Mouse (Mus musculus): ENCODE measurements around the gene Slk. TPM values are rescaled to one million over a fixed set of nuclear protein-coding genes. Genes with fewer than 3 reads are reported as not detected.

Gene Slk
- total and polyA plus RNA-seq, 3 experiments: 21.1 to 33.6 (median 25.5) TPM

DNA sequence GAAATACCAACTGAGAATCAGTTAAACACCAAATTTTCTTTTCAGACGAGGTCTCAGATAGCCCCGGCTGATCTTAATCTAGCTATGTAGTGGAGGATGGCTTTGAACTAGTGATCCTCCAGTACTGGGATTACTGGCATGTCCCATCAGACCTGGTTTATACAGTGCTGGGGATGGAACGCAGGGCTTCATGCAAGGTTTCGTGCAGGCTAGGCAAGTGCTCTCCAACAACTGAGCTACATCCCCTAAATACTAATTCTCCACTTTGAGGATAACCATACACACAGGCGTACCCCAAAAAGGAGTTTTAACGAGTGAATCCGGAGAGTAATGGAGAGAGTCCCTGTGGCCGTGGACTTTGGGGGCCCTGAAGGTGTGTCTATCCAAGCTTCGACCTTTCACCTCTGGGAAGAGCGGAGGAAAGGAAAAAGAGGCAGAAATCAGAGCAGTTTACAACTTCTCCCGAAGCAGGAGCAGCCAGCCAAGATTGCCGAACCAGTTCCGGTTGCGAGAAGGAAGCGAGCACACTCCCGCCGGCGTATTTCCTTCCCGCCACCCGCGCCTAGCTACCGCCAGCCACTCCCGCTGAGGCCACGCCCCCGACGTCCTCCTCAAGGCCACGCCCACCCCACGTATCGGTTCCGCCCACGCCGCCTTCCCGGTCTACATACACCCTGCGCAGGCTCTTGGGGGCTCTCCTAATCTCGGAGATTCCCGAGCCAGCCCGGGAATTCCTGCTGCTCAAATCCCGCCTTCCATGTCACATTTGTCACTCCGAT is 42.8 kb upstream of the Slk start:
- H3K27ac ChIP-seq (ENCODE audit: insufficient read depth, low read depth): no peak overlapping the region
- no peak for TF ChIP-seq ZKSCAN1 (IDR thresholded peaks at IDR 0.05; ENCODE audit: borderline replicate concordance, low read depth, low read length)
- TF ChIP-seq KAT2A (IDR thresholded peaks at IDR 0.05; ENCODE audit: insufficient replicate concordance, low read length): 0 out of 2 replicates have a peak, but pooled peaks have one; percentile 65
- no peak for TF ChIP-seq SMC3 (IDR thresholded peaks at IDR 0.05; ENCODE audit: low read depth, low read length)
- no peak for TF ChIP-seq RCOR1 (conservative IDR thresholded peaks at IDR 0.05; ENCODE audit: low read depth, low read length)
- peak; percentile 81; the same call in 1 of the 2 replicates for TF ChIP-seq ZMIZ1 (IDR thresholded peaks at IDR 0.05; ENCODE audit: low read depth, low read length)
- no peak for TF ChIP-seq ZNF384 (IDR thresholded peaks at IDR 0.05; ENCODE audit: low read depth, low read length)
- TF ChIP-seq ELF1 (IDR thresholded peaks at IDR 0.05; ENCODE audit: low read depth, low read length): peak; percentile 89
- peak; percentile 65; the same call in 1 of the 2 replicates for TF ChIP-seq MAX (IDR thresholded peaks at IDR 0.05; ENCODE audit: low read length)
- TF ChIP-seq CTCF (conservative IDR thresholded peaks at IDR 0.05 in 1 of 2, IDR thresholded peaks at IDR 0.05 in 1 of 2; ENCODE audit: low read depth in 2 of 2, low read length in 2 of 2): no peak
- no peak for TF ChIP-seq PAX5 (IDR thresholded peaks at IDR 0.05; ENCODE audit: low read length)
- peak; percentile 74 for TF ChIP-seq MXI1 (IDR thresholded peaks at IDR 0.05; ENCODE audit: low read depth, low read length)
- TF ChIP-seq POLR2AphosphoS2 (IDR thresholded peaks at IDR 0.05; ENCODE audit: low read depth, low read length): peak; percentile 72
- peak; percentile 84 for TF ChIP-seq NRF1 (IDR thresholded peaks at IDR 0.05; ENCODE audit: low read depth, low read length)
- peak; percentile 75 for TF ChIP-seq HCFC1 (IDR thresholded peaks at IDR 0.05; ENCODE audit: low read depth, low read length)
- TF ChIP-seq NELFE (IDR thresholded peaks at IDR 0.05; ENCODE audit: low read depth, low read length): peak; percentile 92
- TF ChIP-seq USF1 (IDR thresholded peaks at IDR 0.05; ENCODE audit: low read depth, low read length): no peak
- no peak for TF ChIP-seq CHD2 (IDR thresholded peaks at IDR 0.05; ENCODE audit: low read length)
- TF ChIP-seq POLR2A (IDR thresholded peaks at IDR 0.05; ENCODE audit: low read depth, low read length): peak; percentile 87
- no peak for TF ChIP-seq EP300 (IDR thresholded peaks at IDR 0.05; ENCODE audit: low read length)
- TF ChIP-seq TBP (conservative IDR thresholded peaks at IDR 0.05; ENCODE audit: low read depth, low read length): peak; percentile 85
- peak; percentile 91; the same call in 1 of the 2 replicates for TF ChIP-seq E2F4 (IDR thresholded peaks at IDR 0.05; ENCODE audit: insufficient replicate concordance, low read depth, low read length)
- peak; percentile 84 for TF ChIP-seq SIN3A (IDR thresholded peaks at IDR 0.05; ENCODE audit: low read length)
- TF ChIP-seq IRF4 (IDR thresholded peaks at IDR 0.05; ENCODE audit: low read depth, low read length): peak; percentile 85
- TF ChIP-seq BHLHE40 (IDR thresholded peaks at IDR 0.05; ENCODE audit: low read depth, low read length): no peak
- TF ChIP-seq TCF12 (IDR thresholded peaks at IDR 0.05; ENCODE audit: low read depth, low read length): peak; percentile 69
- TF ChIP-seq RAD21 (IDR thresholded peaks at IDR 0.05; ENCODE audit: low read depth, low read length): no peak
- no peak for TF ChIP-seq USF2 (conservative IDR thresholded peaks at IDR 0.05; ENCODE audit: low read depth, low read length)
- TF ChIP-seq MEF2A (IDR thresholded peaks at IDR 0.05; ENCODE audit: borderline replicate concordance, low read depth, low read length): peak; percentile 60
- 0 out of 2 replicates have a peak, but pooled peaks have one; percentile 80 for TF ChIP-seq CHD1 (IDR thresholded peaks at IDR 0.05; ENCODE audit: low read depth, low read length)
- TF ChIP-seq MYC (IDR thresholded peaks at IDR 0.05; ENCODE audit: low read depth, low read length): peak; percentile 46; the same call in 1 of the 2 replicates
- in situ Hi-C loops (cut with MboI; ENCODE audit: low pct_ligation_motif_present, low pct_unique_long_range_greater_than_20kb, low sequenced_read_pairs): loop anchor here (10.0 kb wide), 1 partner anchor 48 kb away; no protein-coding TSS in a partner anchor

More for the DNA sequence above, 42.8 kb upstream of the Slk start:
- peak overlapping the region; percentile 95 for H3K4me2 ChIP-seq (ENCODE audit: insufficient read depth, low read depth, poor library complexity, severe bottlenecking)
- H3K4me3 ChIP-seq (replicated peaks in 1 of 3; ENCODE audit: low read depth in 2 of 3, low read length in 2 of 3, poor library complexity in 1 of 3): peak overlapping the region; percentile 69 to 93 (median 71)
- peaks cover 8 to 35% of the 10 kb centered on the region in 2 experiments; a peak in 3 of 4 replicates for H3K4me1 ChIP-seq (ENCODE audit: control insufficient read depth in 1 of 2, insufficient read depth in 2 of 2)
- dilution Hi-C loops (cut with MboI; ENCODE audit: extremely low pct_ligation_motif_present, extremely low pct_unique_long_range_greater_than_20kb, low sequenced_read_pairs): no loop called here
- H3K9ac ChIP-seq (ENCODE audit: insufficient read depth, low read depth): peak overlapping the region; percentile 95
- peaks cover 8 to 23% of the 10 kb centered on the region in 2 experiments for H3K36me3 ChIP-seq (replicated peaks in 1 of 2; ENCODE audit: control insufficient read depth in 1 of 2, insufficient read depth in 1 of 2, low read length in 1 of 2)
- H3K27me3 ChIP-seq (replicated peaks): peaks cover 30% of the 10 kb centered on the region
- no peaks in the 10 kb centered on the region for H3K9me3 ChIP-seq (replicated peaks; ENCODE audit: low read length)
- peak; percentile 94 for DNase-seq (ENCODE audit: extremely low read depth)
- no peaks in the 10 kb centered on the region for H3K79me2 ChIP-seq (replicated peaks; ENCODE audit: control insufficient read depth, extremely low read depth, insufficient read depth, poor library complexity, severe bottlenecking)

Data from CH12.LX (cell line).